Mouse (Mus musculus): ENCODE data around the gene Kcnn3.

Gene Kcnn3

GRCm38 (mm10) chr3:89520618-89521502, 896 bp downstream of the Kcnn3 start:
- no peak for DNase-seq (ENCODE audit: low read depth, low spot score)

- DNase-seq (ENCODE audit: low read depth, low spot score) = no peak
Observed at GRCm38 (mm10) chr3:89521503-89521854, 1.5 kb downstream of the Kcnn3 start.

- DNase-seq (ENCODE audit: low read depth, low spot score) = no peak
Observed at GRCm38 (mm10) chr3:89522450-89523128, 2.6 kb downstream of the Kcnn3 start.

- no peak for DNase-seq (ENCODE audit: low read depth, low spot score)
Observed at GRCm38 (mm10) chr3:89526298-89527090, 6.5 kb downstream of the Kcnn3 start.

- DNase-seq (ENCODE audit: low read depth, low spot score) = no peak
Observed at GRCm38 (mm10) chr3:89529796-89530195, 9.8 kb downstream of the Kcnn3 start.

GRCm38 (mm10) chr3:89534566-89535097, 14.7 kb downstream of the Kcnn3 start:
- DNase-seq (ENCODE audit: low read depth, low spot score) = no peak

- DNase-seq (ENCODE audit: low read depth, low spot score) = no peak
Observed at GRCm38 (mm10) chr3:89535147-89535546, 15.2 kb downstream of the Kcnn3 start.

GRCm38 (mm10) chr3:89539036-89539739, 19.2 kb downstream of the Kcnn3 start:
- DNase-seq (ENCODE audit: low read depth, low spot score) = no peak

GRCm38 (mm10) chr3:89539740-89540370, 19.9 kb downstream of the Kcnn3 start:
- peak; percentile 69 for DNase-seq (ENCODE audit: low read depth, low spot score)

- no peak for DNase-seq (ENCODE audit: low read depth, low spot score)
Observed at GRCm38 (mm10) chr3:89540371-89540743, 20.4 kb downstream of the Kcnn3 start.

GRCm38 (mm10) chr3:89546951-89547350, 27.0 kb downstream of the Kcnn3 start:
- no peak for DNase-seq (ENCODE audit: low read depth, low spot score)

- DNase-seq (ENCODE audit: low read depth, low spot score) = no peak
Observed at GRCm38 (mm10) chr3:89548805-89549204, 28.8 kb downstream of the Kcnn3 start.

GRCm38 (mm10) chr3:89549488-89549887, 29.5 kb downstream of the Kcnn3 start:
- no peak for DNase-seq (ENCODE audit: low read depth, low spot score)

- no peak for DNase-seq (ENCODE audit: low read depth, low spot score)
Observed at GRCm38 (mm10) chr3:89551880-89552279, 31.9 kb downstream of the Kcnn3 start.

- DNase-seq (ENCODE audit: low read depth, low spot score) = no peak
Observed at GRCm38 (mm10) chr3:89553432-89553831, 33.5 kb downstream of the Kcnn3 start.

GRCm38 (mm10) chr3:89553946-89554345, 34.0 kb downstream of the Kcnn3 start:
- DNase-seq (ENCODE audit: low read depth, low spot score) = no peak

- DNase-seq (ENCODE audit: low read depth, low spot score) = no peak
Observed at GRCm38 (mm10) chr3:89554587-89554986, 34.6 kb downstream of the Kcnn3 start.

- DNase-seq (ENCODE audit: low read depth, low spot score) = no peak
Observed at GRCm38 (mm10) chr3:89557811-89558210, 37.8 kb downstream of the Kcnn3 start.

GRCm38 (mm10) chr3:89558972-89559910, 39.3 kb downstream of the Kcnn3 start:
- DNase-seq (ENCODE audit: low read depth, low spot score) = no peak

- no peak for DNase-seq (ENCODE audit: low read depth, low spot score)
Observed at GRCm38 (mm10) chr3:89561386-89561785, 41.4 kb downstream of the Kcnn3 start.

All from brain, embryonic 18.5 days (tissue).